Mouse (Mus musculus): ENCODE data around the gene Gm5741. TPM values are rescaled to one million over a fixed set of nuclear protein-coding genes. Genes with fewer than 3 reads are reported as not detected.

Gene Gm5741
- not detected for polyA plus RNA-seq (2012; fragmentation: generic; extraction: Trizol)
- long read RNA-seq, experiment 1, partial matches to known transcripts, result 0 of 1 reads
- long read RNA-seq, experiment 1, other reads (novel, unspliced or antisense), result 0 of 1 reads
- long read RNA-seq, experiment 2, result 0 reads

GRCm38 (mm10) chr8:85067982-85068381 lies at the start of gene Gm5741:
Gene Gm5741 (minus strand): TSS chr8:85067982.
- Histone ChIP-seq H3K4me3 (ENCODE audit: insufficient read depth, poor library complexity, severe bottlenecking) (no peak within 1 kb of the TSS), H3ac (ENCODE audit: control insufficient read depth, insufficient read length, low read depth) (no peak within 1 kb of the TSS), H3K79me2 (ENCODE audit: control insufficient read depth, insufficient read depth) (peaks cover 12% of the 10 kb centered on the region), H3K79me3 (ENCODE audit: low read depth) (peaks cover 5% of the 10 kb centered on the region), H3K27me3 (ENCODE audit: control insufficient read depth, insufficient read depth, insufficient read length) (no peaks in the 10 kb centered on the region), H3K36me3 (ENCODE audit: control insufficient read depth, insufficient read depth) (peaks cover 3% of the 10 kb centered on the region)
- TF ChIP-seq MYOG (IDR thresholded peaks at IDR 0.05; ENCODE audit: control insufficient read depth, extremely low read depth, insufficient read length), result no peak
- TF ChIP-seq CEBPB (IDR thresholded peaks at IDR 0.05; ENCODE audit: low read depth), result no peak
- TF ChIP-seq CTCF (IDR thresholded peaks at IDR 0.05; ENCODE audit: control insufficient read depth, insufficient read depth, insufficient read length), result no peak
- no peak for TF ChIP-seq USF1 (IDR thresholded peaks at IDR 0.05; ENCODE audit: low read depth)
- no peak for TF ChIP-seq MAX (IDR thresholded peaks at IDR 0.05)
- TF ChIP-seq MYOD1 (IDR thresholded peaks at IDR 0.05; ENCODE audit: control insufficient read depth, insufficient read length, low read depth), result no peak
- TF ChIP-seq FOSL1 (IDR thresholded peaks at IDR 0.05; ENCODE audit: insufficient read depth, low read length, poor library complexity, severe bottlenecking), result no peak

GRCm38 (mm10) chr8:85116984-85117383 lies 49.2 kb upstream of the Gm5741 start:
- no peak overlapping the region for H3ac ChIP-seq (ENCODE audit: control insufficient read depth, insufficient read length, low read depth)
- H3K36me3 ChIP-seq (ENCODE audit: control insufficient read depth, insufficient read depth), result no peaks in the 10 kb centered on the region
- TF ChIP-seq CEBPB (IDR thresholded peaks at IDR 0.05; ENCODE audit: low read depth) (no peak), MYOG (IDR thresholded peaks at IDR 0.05; ENCODE audit: control insufficient read depth, extremely low read depth, insufficient read length) (no peak), USF1 (IDR thresholded peaks at IDR 0.05; ENCODE audit: low read depth) (no peak), MAX (IDR thresholded peaks at IDR 0.05) (no peak), FOSL1 (IDR thresholded peaks at IDR 0.05; ENCODE audit: insufficient read depth, low read length, poor library complexity, severe bottlenecking) (no peak), CTCF (IDR thresholded peaks at IDR 0.05; ENCODE audit: control insufficient read depth, insufficient read depth, insufficient read length) (no peak), MYOD1 (IDR thresholded peaks at IDR 0.05; ENCODE audit: control insufficient read depth, insufficient read length, low read depth) (no peak)
- H3K79me2 ChIP-seq (ENCODE audit: control insufficient read depth, insufficient read depth), result no peaks in the 10 kb centered on the region
- no peaks in the 10 kb centered on the region for H3K79me3 ChIP-seq (ENCODE audit: low read depth)
- no peak overlapping the region for H3K4me3 ChIP-seq (ENCODE audit: insufficient read depth, poor library complexity, severe bottlenecking)
- no peaks in the 10 kb centered on the region for H3K27me3 ChIP-seq (ENCODE audit: control insufficient read depth, insufficient read depth, insufficient read length)

- H3ac ChIP-seq (ENCODE audit: control insufficient read depth, insufficient read length, low read depth), result no peak overlapping the region
- no peak overlapping the region for H3K4me3 ChIP-seq (ENCODE audit: insufficient read depth, poor library complexity, severe bottlenecking)
- no peak for TF ChIP-seq CTCF (IDR thresholded peaks at IDR 0.05; ENCODE audit: control insufficient read depth, insufficient read depth, insufficient read length)
- TF ChIP-seq MAX (IDR thresholded peaks at IDR 0.05), result no peak
- no peak for TF ChIP-seq CEBPB (IDR thresholded peaks at IDR 0.05; ENCODE audit: low read depth)
- TF ChIP-seq MYOD1 (IDR thresholded peaks at IDR 0.05; ENCODE audit: control insufficient read depth, insufficient read length, low read depth), result no peak
- TF ChIP-seq MYOG (IDR thresholded peaks at IDR 0.05; ENCODE audit: control insufficient read depth, extremely low read depth, insufficient read length), result no peak
- TF ChIP-seq FOSL1 (IDR thresholded peaks at IDR 0.05; ENCODE audit: insufficient read depth, low read length, poor library complexity, severe bottlenecking), result no peak
- no peak for TF ChIP-seq USF1 (IDR thresholded peaks at IDR 0.05; ENCODE audit: low read depth)
- H3K27me3 ChIP-seq (ENCODE audit: control insufficient read depth, insufficient read depth, insufficient read length), result no peaks in the 10 kb centered on the region
- no peaks in the 10 kb centered on the region for H3K79me3 ChIP-seq (ENCODE audit: low read depth)
- no peaks in the 10 kb centered on the region for H3K79me2 ChIP-seq (ENCODE audit: control insufficient read depth, insufficient read depth)
- no peaks in the 10 kb centered on the region for H3K36me3 ChIP-seq (ENCODE audit: control insufficient read depth, insufficient read depth)
These were observed 47.7 kb upstream of the Gm5741 start for GRCm38 (mm10) chr8:85115501-85115900.

GRCm38 (mm10) chr8:85113241-85113640 lies 45.5 kb upstream of the Gm5741 start:
- no peak overlapping the region for H3K4me3 ChIP-seq (ENCODE audit: insufficient read depth, poor library complexity, severe bottlenecking)
- no peaks in the 10 kb centered on the region for H3K79me2 ChIP-seq (ENCODE audit: control insufficient read depth, insufficient read depth)
- no peak for TF ChIP-seq CEBPB (IDR thresholded peaks at IDR 0.05; ENCODE audit: low read depth)
- H3K79me3 ChIP-seq (ENCODE audit: low read depth), result no peaks in the 10 kb centered on the region
- H3ac ChIP-seq (ENCODE audit: control insufficient read depth, insufficient read length, low read depth), result no peak overlapping the region
- no peaks in the 10 kb centered on the region for H3K27me3 ChIP-seq (ENCODE audit: control insufficient read depth, insufficient read depth, insufficient read length)
- no peaks in the 10 kb centered on the region for H3K36me3 ChIP-seq (ENCODE audit: control insufficient read depth, insufficient read depth)

GRCm38 (mm10) chr8:85100076-85100665 lies 32.4 kb upstream of the Gm5741 start:
- Histone ChIP-seq H3K27me3 (ENCODE audit: control insufficient read depth, insufficient read depth, insufficient read length) (no peaks in the 10 kb centered on the region), H3K36me3 (ENCODE audit: control insufficient read depth, insufficient read depth) (peaks cover 7% of the 10 kb centered on the region), H3ac (ENCODE audit: control insufficient read depth, insufficient read length, low read depth) (no peak overlapping the region), H3K79me3 (ENCODE audit: low read depth) (no peaks in the 10 kb centered on the region), H3K4me3 (ENCODE audit: insufficient read depth, poor library complexity, severe bottlenecking) (no peak overlapping the region), H3K79me2 (ENCODE audit: control insufficient read depth, insufficient read depth) (no peaks in the 10 kb centered on the region)
- TF ChIP-seq CTCF (IDR thresholded peaks at IDR 0.05; ENCODE audit: control insufficient read depth, insufficient read depth, insufficient read length), result no peak
- no peak for TF ChIP-seq CEBPB (IDR thresholded peaks at IDR 0.05; ENCODE audit: low read depth)
- TF ChIP-seq FOSL1 (IDR thresholded peaks at IDR 0.05; ENCODE audit: insufficient read depth, low read length, poor library complexity, severe bottlenecking), result no peak
- TF ChIP-seq MYOD1 (IDR thresholded peaks at IDR 0.05; ENCODE audit: control insufficient read depth, insufficient read length, low read depth), result no peak

- Histone ChIP-seq H3K79me2 (ENCODE audit: control insufficient read depth, insufficient read depth) (no peaks in the 10 kb centered on the region), H3K4me3 (ENCODE audit: insufficient read depth, poor library complexity, severe bottlenecking) (no peak overlapping the region), H3K79me3 (ENCODE audit: low read depth) (no peaks in the 10 kb centered on the region), H3K27me3 (ENCODE audit: control insufficient read depth, insufficient read depth, insufficient read length) (no peaks in the 10 kb centered on the region), H3ac (ENCODE audit: control insufficient read depth, insufficient read length, low read depth) (no peak overlapping the region), H3K36me3 (ENCODE audit: control insufficient read depth, insufficient read depth) (peaks cover 16% of the 10 kb centered on the region)
- TF ChIP-seq MYOD1 (IDR thresholded peaks at IDR 0.05; ENCODE audit: control insufficient read depth, insufficient read length, low read depth), result no peak
- TF ChIP-seq CTCF (IDR thresholded peaks at IDR 0.05; ENCODE audit: control insufficient read depth, insufficient read depth, insufficient read length), result no peak
- no peak for TF ChIP-seq MAX (IDR thresholded peaks at IDR 0.05)
- TF ChIP-seq FOSL1 (IDR thresholded peaks at IDR 0.05; ENCODE audit: insufficient read depth, low read length, poor library complexity, severe bottlenecking), result no peak
- no peak for TF ChIP-seq USF1 (IDR thresholded peaks at IDR 0.05; ENCODE audit: low read depth)
- no peak for TF ChIP-seq CEBPB (IDR thresholded peaks at IDR 0.05; ENCODE audit: low read depth)
- TF ChIP-seq MYOG (IDR thresholded peaks at IDR 0.05; ENCODE audit: control insufficient read depth, extremely low read depth, insufficient read length), result no peak
These were observed 29.1 kb upstream of the Gm5741 start for GRCm38 (mm10) chr8:85096850-85097249.

All from C2C12 (cell line).